Mouse (Mus musculus) testis, adult 2 months (tissue): ENCODE data around the gene Plcb1. TPM values are rescaled to one million over a fixed set of nuclear protein-coding genes. Genes with fewer than 3 reads are reported as not detected.

Experiments used
- H3K27ac ChIP-seq: fragments of 200-500 bp; 2 replicates; pipeline ENCODE4 v1.5.1; 2012; ENCODE audit warnings: low read depth, low read length; ENCODE audit not compliant: control insufficient read depth, insufficient read depth
- H3K27me3 ChIP-seq: fragments of 200-500 bp; 2 replicates; pipeline ENCODE4 v1.6.1; 2012; ENCODE audit warnings: mild to moderate bottlenecking, low read length, moderate library complexity; ENCODE audit not compliant: control insufficient read depth, insufficient read depth
- H3K36me3 ChIP-seq: fragments of 200-500 bp; 2 replicates; pipeline ENCODE4 v1.6.1; 2012; ENCODE audit warnings: mild to moderate bottlenecking, low read length; ENCODE audit not compliant: control insufficient read depth, insufficient read depth
- H3K4me1 ChIP-seq: fragments of 200-500 bp; 2 replicates; pipeline ENCODE4 v1.6.1; 2012; ENCODE audit warnings: low read length; ENCODE audit not compliant: control insufficient read depth, insufficient read depth
- H3K4me3 ChIP-seq: fragments of 200-500 bp; 2 replicates; pipeline ENCODE4 v1.5.1; 2012; ENCODE audit warnings: low read depth, mild to moderate bottlenecking, low read length, moderate library complexity, mixed read lengths; ENCODE audit not compliant: control insufficient read depth
- CTCF ChIP-seq: fragments of 200-500 bp; IDR thresholded peaks from 2 replicates; pipeline ENCODE4 v1.5.1; 2012; ENCODE audit warnings: low read depth, mild to moderate bottlenecking, inconsistent platforms, low read length, moderate library complexity; ENCODE audit not compliant: control insufficient read depth, insufficient read depth, insufficient replicate concordance
- POLR2A ChIP-seq: fragments of 200-500 bp; IDR thresholded peaks from 2 replicates; pipeline ENCODE4 v1.6.1; 2012; ENCODE audit warnings: low read depth, mild to moderate bottlenecking, inconsistent platforms, low read length, moderate library complexity; ENCODE audit not compliant: control insufficient read depth
- polyA plus RNA-seq: library from polyadenylated mRNA; depleted of rRNA; stranded (reverse); fragments of >200 nt; gene quantifications from 2 replicates; pipeline ENCODE4 v1.2.3, GENCODE M21; 2012

Gene Plcb1
- polyA plus RNA-seq, 1 experiment = 0.90 TPM

- Histone ChIP-seq H3K4me1 (no peaks in the 10 kb centered on the region), H3K36me3 (no peaks in the 10 kb centered on the region), H3K27me3 (no peaks in the 10 kb centered on the region), H3K27ac (no peak overlapping the region), H3K4me3 (no peak overlapping the region)
- TF ChIP-seq POLR2A = no peak
- no peak for TF ChIP-seq CTCF
Observed at GRCm38 (mm10) chr2:134838888-134839287, 53.0 kb downstream of the Plcb1 start.

GRCm38 (mm10) chr2:134842883-134843282 is 57.0 kb downstream of the Plcb1 start:
- Histone ChIP-seq H3K4me1 (no peaks in the 10 kb centered on the region), H3K36me3 (no peaks in the 10 kb centered on the region), H3K4me3 (no peak overlapping the region), H3K27me3 (no peaks in the 10 kb centered on the region), H3K27ac (no peak overlapping the region)
- TF ChIP-seq CTCF (no peak), POLR2A (no peak)

- no peaks in the 10 kb centered on the region for H3K27me3 ChIP-seq
- no peaks in the 10 kb centered on the region for H3K36me3 ChIP-seq
- no peak overlapping the region for H3K4me3 ChIP-seq
- H3K27ac ChIP-seq = no peak overlapping the region
- TF ChIP-seq CTCF (no peak), POLR2A (no peak)
- H3K4me1 ChIP-seq = no peaks in the 10 kb centered on the region
Observed at GRCm38 (mm10) chr2:134844391-134845238, 58.7 kb downstream of the Plcb1 start.

- no peak overlapping the region for H3K27ac ChIP-seq
- H3K4me1 ChIP-seq = no peaks in the 10 kb centered on the region
- H3K27me3 ChIP-seq = no peaks in the 10 kb centered on the region
- H3K36me3 ChIP-seq = no peaks in the 10 kb centered on the region
- H3K4me3 ChIP-seq = no peak overlapping the region
- no peak for TF ChIP-seq POLR2A
- TF ChIP-seq CTCF = no peak
Observed at GRCm38 (mm10) chr2:134845239-134845738, 59.4 kb downstream of the Plcb1 start.

- no peaks in the 10 kb centered on the region for H3K36me3 ChIP-seq
Observed at GRCm38 (mm10) chr2:134846555-134846954, 60.7 kb downstream of the Plcb1 start.

GRCm38 (mm10) chr2:134851189-134852171 is 65.6 kb downstream of the Plcb1 start:
- no peaks in the 10 kb centered on the region for H3K36me3 ChIP-seq
- no peaks in the 10 kb centered on the region for H3K27me3 ChIP-seq
- no peak overlapping the region for H3K4me3 ChIP-seq
- TF ChIP-seq POLR2A = no peak
- no peak for TF ChIP-seq CTCF
- no peaks in the 10 kb centered on the region for H3K4me1 ChIP-seq
- no peak overlapping the region for H3K27ac ChIP-seq

More at GRCm38 (mm10) chr2:134846555-134846954, 60.7 kb downstream of the Plcb1 start:
- no peaks in the 10 kb centered on the region for H3K4me1 ChIP-seq
- TF ChIP-seq CTCF = no peak
- TF ChIP-seq POLR2A = no peak
- H3K4me3 ChIP-seq = no peak overlapping the region
- H3K27ac ChIP-seq = no peak overlapping the region
- H3K27me3 ChIP-seq = no peaks in the 10 kb centered on the region

- H3K4me1 ChIP-seq = no peaks in the 10 kb centered on the region
- TF ChIP-seq POLR2A = no peak
- TF ChIP-seq CTCF = no peak
- no peaks in the 10 kb centered on the region for H3K36me3 ChIP-seq
- H3K4me3 ChIP-seq = no peak overlapping the region
- H3K27me3 ChIP-seq = no peaks in the 10 kb centered on the region
- no peak overlapping the region for H3K27ac ChIP-seq
Observed at GRCm38 (mm10) chr2:134856239-134856638, 70.4 kb downstream of the Plcb1 start.
